Mouse (Mus musculus): ENCODE measurements around the gene Slc8b1. TPM values are rescaled to one million over a fixed set of nuclear protein-coding genes. Genes with fewer than 3 reads are reported as not detected.

Slc8b1 gene
- total and polyA plus RNA-seq, 3 experiments: 3.2 to 5.8 (median 5.1) TPM

DNA sequence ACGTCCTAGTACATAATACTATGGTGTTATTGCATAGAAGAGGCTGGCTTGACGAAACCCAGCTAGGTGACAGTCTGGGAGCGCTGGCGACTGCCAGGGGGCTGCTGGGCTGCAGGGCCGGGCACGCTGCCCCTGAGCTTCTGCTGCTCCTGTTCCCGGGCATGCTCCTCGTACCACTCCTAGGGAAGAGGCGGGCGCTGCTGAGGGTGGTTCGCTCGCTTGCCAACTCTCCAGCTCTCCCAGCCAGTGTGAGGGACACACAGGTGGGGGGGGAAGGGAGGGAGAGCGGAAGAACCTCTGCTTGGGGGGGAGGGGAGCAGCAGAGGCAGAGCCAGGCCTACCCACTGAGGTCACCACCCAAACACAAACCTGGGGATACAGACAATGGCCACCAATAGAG is 25.1 kb downstream of the Slc8b1 start:
- dilution Hi-C loops (cut with MboI; ENCODE audit: extremely low pct_ligation_motif_present, extremely low pct_unique_long_range_greater_than_20kb, low sequenced_read_pairs): no loop called here

DNA sequence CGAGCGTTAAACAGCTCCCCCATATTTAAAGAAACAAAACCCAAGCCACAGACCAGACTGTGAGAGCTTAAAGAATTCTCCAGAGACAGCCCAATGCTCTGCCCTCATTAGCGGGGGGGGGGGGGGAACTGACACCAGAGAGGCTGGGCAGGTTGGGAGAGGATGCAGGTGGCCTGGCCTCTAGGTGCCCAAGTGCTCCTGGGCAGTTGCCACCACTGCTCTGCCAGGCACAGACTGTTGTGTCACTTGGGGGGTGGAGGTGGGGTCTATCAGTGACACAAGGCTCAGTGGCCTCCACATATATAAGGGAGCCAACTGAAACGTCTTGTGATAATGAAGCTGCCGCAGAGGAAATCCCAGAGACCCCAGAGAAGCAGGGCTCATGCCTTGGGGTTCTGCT is 25.7 kb downstream of the Slc8b1 start:
- no peak for TF ChIP-seq ETS1 (conservative IDR thresholded peaks at IDR 0.05; ENCODE audit: low read depth, low read length)
- TF ChIP-seq BHLHE40 (IDR thresholded peaks at IDR 0.05; ENCODE audit: low read depth, low read length): no peak
- no peak for TF ChIP-seq MXI1 (IDR thresholded peaks at IDR 0.05; ENCODE audit: low read depth, low read length)
- TF ChIP-seq MYC (IDR thresholded peaks at IDR 0.05; ENCODE audit: low read depth, low read length): no peak
- no peak for TF ChIP-seq UBTF (IDR thresholded peaks at IDR 0.05; ENCODE audit: low read depth, low read length)
- TF ChIP-seq RAD21 (IDR thresholded peaks at IDR 0.05; ENCODE audit: low read depth, low read length): no peak
- no peak for TF ChIP-seq HCFC1 (IDR thresholded peaks at IDR 0.05; ENCODE audit: low read depth, low read length)
- no peak overlapping the region for H3K4me2 ChIP-seq (ENCODE audit: insufficient read depth, low read depth, poor library complexity, severe bottlenecking)
- H3K27me3 ChIP-seq (replicated peaks): no peaks in the 10 kb centered on the region
- H3K9ac ChIP-seq (ENCODE audit: insufficient read depth, low read depth): no peak overlapping the region
- DNase-seq (ENCODE audit: extremely low read depth): no peak
- dilution Hi-C loops (cut with MboI; ENCODE audit: extremely low pct_ligation_motif_present, extremely low pct_unique_long_range_greater_than_20kb, low sequenced_read_pairs) (no loop called here), in situ Hi-C loops (cut with MboI; ENCODE audit: low pct_ligation_motif_present, low pct_unique_long_range_greater_than_20kb, low sequenced_read_pairs) (no loop called here)
- H3K36me3 ChIP-seq (replicated peaks in 1 of 2; ENCODE audit: control insufficient read depth in 1 of 2, insufficient read depth in 1 of 2, low read length in 1 of 2): peaks cover 0 to 75% of the 10 kb centered on the region in 2 experiments
- H3K9me3 ChIP-seq (replicated peaks; ENCODE audit: low read length): no peaks in the 10 kb centered on the region
- H3K27ac ChIP-seq (ENCODE audit: insufficient read depth, low read depth): no peak overlapping the region
- H3K4me3 ChIP-seq (replicated peaks in 1 of 3; ENCODE audit: low read depth in 2 of 3, low read length in 2 of 3, poor library complexity in 1 of 3): no peak overlapping the region
- no peaks in the 10 kb centered on the region for H3K79me2 ChIP-seq (replicated peaks; ENCODE audit: control insufficient read depth, extremely low read depth, insufficient read depth, poor library complexity, severe bottlenecking)
- H3K4me1 ChIP-seq (ENCODE audit: control insufficient read depth in 1 of 2, insufficient read depth in 2 of 2): peaks cover 3 to 13% of the 10 kb centered on the region in 2 experiments; a peak in 3 of 4 replicates

More for the DNA sequence above, 25.1 kb downstream of the Slc8b1 start:
- H3K79me2 ChIP-seq (replicated peaks; ENCODE audit: control insufficient read depth, extremely low read depth, insufficient read depth, poor library complexity, severe bottlenecking): no peaks in the 10 kb centered on the region
- H3K36me3 ChIP-seq (replicated peaks in 1 of 2; ENCODE audit: control insufficient read depth in 1 of 2, insufficient read depth in 1 of 2, low read length in 1 of 2): peaks cover 0 to 76% of the 10 kb centered on the region in 2 experiments
- H3K4me2 ChIP-seq (ENCODE audit: insufficient read depth, low read depth, poor library complexity, severe bottlenecking): no peak overlapping the region
- no peak for TF ChIP-seq MYC (IDR thresholded peaks at IDR 0.05; ENCODE audit: low read depth, low read length)
- no peak for TF ChIP-seq KAT2A (IDR thresholded peaks at IDR 0.05; ENCODE audit: insufficient replicate concordance, low read length)
- TF ChIP-seq JUN (IDR thresholded peaks at IDR 0.05; ENCODE audit: insufficient read depth, low read depth, low read length): no peak
- no peak for TF ChIP-seq TCF12 (IDR thresholded peaks at IDR 0.05; ENCODE audit: low read depth, low read length)
- no peak for TF ChIP-seq SMC3 (IDR thresholded peaks at IDR 0.05; ENCODE audit: low read depth, low read length)
- TF ChIP-seq SIN3A (IDR thresholded peaks at IDR 0.05; ENCODE audit: low read length): no peak
- no peak for TF ChIP-seq CHD2 (IDR thresholded peaks at IDR 0.05; ENCODE audit: low read length)
- no peak for TF ChIP-seq TBP (conservative IDR thresholded peaks at IDR 0.05; ENCODE audit: low read depth, low read length)
- TF ChIP-seq PAX5 (IDR thresholded peaks at IDR 0.05; ENCODE audit: low read length): no peak
- no peak for TF ChIP-seq BHLHE40 (IDR thresholded peaks at IDR 0.05; ENCODE audit: low read depth, low read length)
- no peak for TF ChIP-seq UBTF (IDR thresholded peaks at IDR 0.05; ENCODE audit: low read depth, low read length)
- H3K4me3 ChIP-seq (replicated peaks in 1 of 3; ENCODE audit: low read depth in 2 of 3, low read length in 2 of 3, poor library complexity in 1 of 3): no peak overlapping the region
- no peaks in the 10 kb centered on the region for H3K9me3 ChIP-seq (replicated peaks; ENCODE audit: low read length)
- H3K9ac ChIP-seq (ENCODE audit: insufficient read depth, low read depth): no peak overlapping the region
- no peak for DNase-seq (ENCODE audit: extremely low read depth)
- H3K27ac ChIP-seq (ENCODE audit: insufficient read depth, low read depth): no peak overlapping the region
- peaks cover 3 to 13% of the 10 kb centered on the region in 2 experiments; a peak in 3 of 4 replicates for H3K4me1 ChIP-seq (ENCODE audit: control insufficient read depth in 1 of 2, insufficient read depth in 2 of 2)
- H3K27me3 ChIP-seq (replicated peaks): no peaks in the 10 kb centered on the region
- in situ Hi-C loops (cut with MboI; ENCODE audit: low pct_ligation_motif_present, low pct_unique_long_range_greater_than_20kb, low sequenced_read_pairs): no loop called here
